Mouse (Mus musculus) kidney, embryonic 14.5 days (tissue): ENCODE data around the gene Popdc3. TPM values are rescaled to one million over a fixed set of nuclear protein-coding genes. Genes with fewer than 3 reads are reported as not detected.

ENCODE experiments used
- ATAC-seq: fragments of 200-750 bp; cut with Nextera tagmentation; 2 replicates; pipeline ENCODE4 v1.8.0; 2017; ENCODE audit warnings: moderate number of reproducible peaks, mild to moderate bottlenecking, moderate TSS enrichment, moderate library complexity; ENCODE audit not compliant: low FRiP score, low TSS enrichment
- H3K27ac ChIP-seq: fragments of 300-500 bp; sonication (generic); 2 replicates; pipeline ENCODE4 v1.5.1; 2014; ENCODE audit warnings: low read depth, mild to moderate bottlenecking, low read length, moderate library complexity, mixed read lengths
- H3K27me3 ChIP-seq: fragments of 300-500 bp; sonication (generic); 2 replicates; pipeline ENCODE4 v1.6.1; 2014; ENCODE audit warnings: mild to moderate bottlenecking, low read length; ENCODE audit not compliant: control insufficient read depth, insufficient read depth
- H3K36me3 ChIP-seq: fragments of 300-500 bp; sonication (generic); 2 replicates; pipeline ENCODE4 v1.6.1; 2014; ENCODE audit warnings: low read length, mixed read lengths; ENCODE audit not compliant: control insufficient read depth, insufficient read depth
- H3K4me1 ChIP-seq: fragments of 300-500 bp; sonication (generic); 2 replicates; pipeline ENCODE4 v1.6.1; 2014; ENCODE audit warnings: low read length, mixed read lengths; ENCODE audit not compliant: control insufficient read depth, insufficient read depth
- H3K4me2 ChIP-seq: fragments of 300-500 bp; sonication (generic); replicated peaks from 2 replicates; pipeline ENCODE4 v1.6.1; 2014; ENCODE audit warnings: low read depth, mild to moderate bottlenecking, low read length
- H3K4me3 ChIP-seq: fragments of 300-500 bp; sonication (generic); 2 replicates; pipeline ENCODE4 v1.5.1; 2014; ENCODE audit warnings: mild to moderate bottlenecking, low read length
- H3K9ac ChIP-seq: fragments of 300-500 bp; sonication (generic); 2 replicates; pipeline ENCODE4 v1.6.1; 2014; ENCODE audit warnings: low read depth, mild to moderate bottlenecking, low read length, moderate library complexity
- H3K9me3 ChIP-seq: fragments of 300-500 bp; sonication (generic); 2 replicates; pipeline ENCODE4 v1.6.1; 2016; ENCODE audit warnings: low read length; ENCODE audit not compliant: control insufficient read depth
- WGBS: fragments of 180-500 bp; shearing (Covaris S2); extraction: QIAGEN DNeasy Blood & Tissue Kit; methylation state at CpG from one replicate; pipeline ENCODE4 v1.1.7; 2014; 5-methylcytosine and 5-hydroxymethylcytosine counted together
- polyA plus RNA-seq: library from polyadenylated mRNA; unstranded; fragments of >200 nt; fragmentation: Nextera tagmentation; extraction: Ambion mirVana; gene quantifications from 2 replicates; pipeline ENCODE4 v1.2.1, GENCODE M21; 2014

The Popdc3 gene
- polyA plus RNA-seq, 1 experiment from 2014 or later: 0.22 TPM

GRCm38 (mm10) chr10:45233351-45233750 lies 55.5 kb downstream of the Popdc3 start:
- ATAC-seq: no peak
- Histone ChIP-seq H3K4me3 (no peak overlapping the region), H3K9ac (no peak overlapping the region), H3K27ac (no peak overlapping the region), H3K27me3 (no peaks in the 10 kb centered on the region), H3K9me3 (no peaks in the 10 kb centered on the region), H3K36me3 (no peaks in the 10 kb centered on the region), H3K4me1 (no peaks in the 10 kb centered on the region), H3K4me2 (no peak overlapping the region)
- 75% methylated on average over 6 of the region's 6 CpGs for WGBS

- no peaks in the 10 kb centered on the region for H3K4me1 ChIP-seq
- 81% methylated on average over 3 of the region's 3 CpGs for WGBS
- H3K4me2 ChIP-seq: no peak overlapping the region
- no peak overlapping the region for H3K27ac ChIP-seq
- no peak for ATAC-seq
- H3K36me3 ChIP-seq: no peaks in the 10 kb centered on the region
- no peak overlapping the region for H3K9ac ChIP-seq
- H3K9me3 ChIP-seq: no peaks in the 10 kb centered on the region
- H3K4me3 ChIP-seq: no peak overlapping the region
- H3K27me3 ChIP-seq: no peaks in the 10 kb centered on the region
These were observed 58.4 kb downstream of the Popdc3 start for GRCm38 (mm10) chr10:45236304-45236703.

GRCm38 (mm10) chr10:45237492-45237891 lies 59.6 kb downstream of the Popdc3 start:
- no peak overlapping the region for H3K9ac ChIP-seq
- H3K9me3 ChIP-seq: no peaks in the 10 kb centered on the region
- WGBS: 87% methylated on average over 5 of the region's 5 CpGs
- no peaks in the 10 kb centered on the region for H3K36me3 ChIP-seq
- no peak for ATAC-seq
- H3K4me3 ChIP-seq: no peak overlapping the region
- H3K27ac ChIP-seq: no peak overlapping the region
- H3K27me3 ChIP-seq: no peaks in the 10 kb centered on the region
- no peak overlapping the region for H3K4me2 ChIP-seq
- no peaks in the 10 kb centered on the region for H3K4me1 ChIP-seq

GRCm38 (mm10) chr10:45260477-45260876 lies 82.6 kb downstream of the Popdc3 start:
- 67% methylated on average over 1 of the region's 1 CpGs for WGBS
- H3K27me3 ChIP-seq: no peaks in the 10 kb centered on the region

GRCm38 (mm10) chr10:45262126-45262525 lies 84.2 kb downstream of the Popdc3 start:
- H3K9ac ChIP-seq: no peak overlapping the region
- no peak overlapping the region for H3K4me3 ChIP-seq
- no peak overlapping the region for H3K4me2 ChIP-seq
- H3K4me1 ChIP-seq: no peaks in the 10 kb centered on the region
- ATAC-seq: no peak
- H3K9me3 ChIP-seq: no peaks in the 10 kb centered on the region
- H3K27me3 ChIP-seq: no peaks in the 10 kb centered on the region
- no peaks in the 10 kb centered on the region for H3K36me3 ChIP-seq
- 86% methylated on average over 3 of the region's 3 CpGs for WGBS
- no peak overlapping the region for H3K27ac ChIP-seq

More at GRCm38 (mm10) chr10:45260477-45260876, 82.6 kb downstream of the Popdc3 start:
- H3K4me2 ChIP-seq: no peak overlapping the region
- H3K4me1 ChIP-seq: no peaks in the 10 kb centered on the region
- H3K4me3 ChIP-seq: no peak overlapping the region
- H3K9ac ChIP-seq: no peak overlapping the region
- H3K9me3 ChIP-seq: 0 out of 2 replicates have a peak, but pooled peaks cover 4% of the 10 kb centered on the region
- no peak overlapping the region for H3K27ac ChIP-seq
- no peaks in the 10 kb centered on the region for H3K36me3 ChIP-seq
- no peak for ATAC-seq

GRCm38 (mm10) chr10:45276499-45276898 lies 98.6 kb downstream of the Popdc3 start:
- 54% methylated on average over 3 of the region's 3 CpGs for WGBS
- H3K4me1 ChIP-seq: no peaks in the 10 kb centered on the region

GRCm38 (mm10) chr10:45276995-45277394 lies 99.1 kb downstream of the Popdc3 start:
- Histone ChIP-seq H3K27ac (no peak overlapping the region), H3K9me3 (no peaks in the 10 kb centered on the region), H3K4me2 (no peak overlapping the region), H3K27me3 (no peaks in the 10 kb centered on the region), H3K36me3 (no peaks in the 10 kb centered on the region), H3K4me3 (no peak overlapping the region), H3K9ac (no peak overlapping the region), H3K4me1 (no peaks in the 10 kb centered on the region)
- ATAC-seq: no peak
- 92% methylated on average over 5 of the region's 5 CpGs for WGBS

More at GRCm38 (mm10) chr10:45276499-45276898, 98.6 kb downstream of the Popdc3 start:
- no peak for ATAC-seq
- H3K4me3 ChIP-seq: no peak overlapping the region
- H3K27ac ChIP-seq: no peak overlapping the region
- H3K4me2 ChIP-seq: no peak overlapping the region
- H3K9ac ChIP-seq: no peak overlapping the region
- no peaks in the 10 kb centered on the region for H3K27me3 ChIP-seq
- no peaks in the 10 kb centered on the region for H3K9me3 ChIP-seq
- H3K36me3 ChIP-seq: no peaks in the 10 kb centered on the region

- H3K9me3 ChIP-seq: no peaks in the 10 kb centered on the region
- no peak overlapping the region for H3K9ac ChIP-seq
- no peaks in the 10 kb centered on the region for H3K36me3 ChIP-seq
- no peak overlapping the region for H3K4me2 ChIP-seq
- no peak overlapping the region for H3K27ac ChIP-seq
- no peak for ATAC-seq
- no peak overlapping the region for H3K4me3 ChIP-seq
- H3K27me3 ChIP-seq: peaks cover 19% of the 10 kb centered on the region
- H3K4me1 ChIP-seq: no peaks in the 10 kb centered on the region
- WGBS: 86% methylated on average over 5 of the region's 5 CpGs
These were observed 107.8 kb downstream of the Popdc3 start for GRCm38 (mm10) chr10:45285651-45286050.

- H3K27me3 ChIP-seq: peaks cover 19% of the 10 kb centered on the region
- H3K36me3 ChIP-seq: no peaks in the 10 kb centered on the region
- H3K9me3 ChIP-seq: no peaks in the 10 kb centered on the region
- no peaks in the 10 kb centered on the region for H3K4me1 ChIP-seq
- no peak overlapping the region for H3K4me3 ChIP-seq
- no peak for ATAC-seq
- H3K4me2 ChIP-seq: no peak overlapping the region
- H3K9ac ChIP-seq: no peak overlapping the region
- 46% methylated on average over 7 of the region's 7 CpGs for WGBS
- H3K27ac ChIP-seq: no peak overlapping the region
These were observed 110.5 kb downstream of the Popdc3 start for GRCm38 (mm10) chr10:45288351-45288750.
